Mouse (Mus musculus): ENCODE measurements around the gene Ptpn7. TPM values are rescaled to one million over a fixed set of nuclear protein-coding genes. Genes with fewer than 3 reads are reported as not detected.

Gene Ptpn7
- polyA plus RNA-seq, 1 experiment, result 5.4 TPM

GRCm38 (mm10) chr1:135094723-135095122 lies 37.8 kb upstream of the Ptpn7 start:
- TF ChIP-seq CTCF (IDR thresholded peaks at IDR 0.05; ENCODE audit: extremely low read depth, insufficient read length, insufficient replicate concordance, low read depth, low read length), result no peak
- TF ChIP-seq POLR2A (IDR thresholded peaks at IDR 0.05; ENCODE audit: low read depth, low read length), result no peak
- no peaks in the 10 kb centered on the region for H3K27me3 ChIP-seq (ENCODE audit: control insufficient read depth, insufficient read depth, low read length)
- H3K4me1 ChIP-seq (ENCODE audit: control insufficient read depth, insufficient read depth, insufficient read length, low read length), result no peaks in the 10 kb centered on the region
- 61% methylated on average over 7 of the region's 7 CpGs for WGBS
- H3K27ac ChIP-seq (ENCODE audit: insufficient read depth, low read depth, low read length), result no peak overlapping the region
- no peak overlapping the region for H3K4me3 ChIP-seq (ENCODE audit: low read depth, low read length)
- no peaks in the 10 kb centered on the region for H3K36me3 ChIP-seq (ENCODE audit: control insufficient read depth, insufficient read depth, low read length)

DNA sequence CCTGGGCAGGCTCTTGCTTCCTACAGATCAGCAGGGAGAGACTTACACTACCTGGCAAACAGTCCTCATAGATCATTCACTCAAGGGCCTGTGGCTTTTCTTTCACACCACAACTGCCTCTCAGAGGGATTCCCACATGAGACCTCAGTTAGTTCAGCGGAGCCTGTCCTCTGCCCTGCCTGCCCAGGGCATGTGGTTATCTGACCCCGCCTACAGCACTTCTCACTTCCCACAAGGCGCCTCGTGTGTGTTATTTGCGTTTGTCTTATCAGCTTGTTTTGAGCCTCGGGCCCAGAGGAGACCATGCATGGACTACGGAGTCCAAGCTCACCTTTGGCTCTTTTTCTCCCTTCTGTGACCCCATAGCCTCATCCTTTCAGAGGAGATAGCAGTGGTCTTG lies 37.3 kb upstream of the Ptpn7 start:
- no peak for TF ChIP-seq CTCF (IDR thresholded peaks at IDR 0.05; ENCODE audit: extremely low read depth, insufficient read length, insufficient replicate concordance, low read depth, low read length)
- no peak for TF ChIP-seq POLR2A (IDR thresholded peaks at IDR 0.05; ENCODE audit: low read depth, low read length)
- Histone ChIP-seq H3K4me3 (ENCODE audit: low read depth, low read length) (no peak overlapping the region), H3K36me3 (ENCODE audit: control insufficient read depth, insufficient read depth, low read length) (no peaks in the 10 kb centered on the region), H3K4me1 (ENCODE audit: control insufficient read depth, insufficient read depth, insufficient read length, low read length) (no peaks in the 10 kb centered on the region), H3K27ac (ENCODE audit: insufficient read depth, low read depth, low read length) (no peak overlapping the region), H3K27me3 (ENCODE audit: control insufficient read depth, insufficient read depth, low read length) (no peaks in the 10 kb centered on the region)
- 13% methylated on average over 7 of the region's 7 CpGs for WGBS

GRCm38 (mm10) chr1:135096312-135096711 lies 36.2 kb upstream of the Ptpn7 start:
- TF ChIP-seq CTCF (IDR thresholded peaks at IDR 0.05; ENCODE audit: extremely low read depth, insufficient read length, insufficient replicate concordance, low read depth, low read length), result no peak
- TF ChIP-seq POLR2A (IDR thresholded peaks at IDR 0.05; ENCODE audit: low read depth, low read length), result no peak
- Histone ChIP-seq H3K4me3 (ENCODE audit: low read depth, low read length) (no peak overlapping the region), H3K36me3 (ENCODE audit: control insufficient read depth, insufficient read depth, low read length) (no peaks in the 10 kb centered on the region), H3K27ac (ENCODE audit: insufficient read depth, low read depth, low read length) (no peak overlapping the region), H3K4me1 (ENCODE audit: control insufficient read depth, insufficient read depth, insufficient read length, low read length) (no peaks in the 10 kb centered on the region), H3K27me3 (ENCODE audit: control insufficient read depth, insufficient read depth, low read length) (no peaks in the 10 kb centered on the region)
- WGBS, result 84% methylated on average over 11 of the region's 11 CpGs

- 87% methylated on average over 6 of the region's 6 CpGs for whole genome bisulfite sequencing
- H3K27me3 ChIP-seq (ENCODE audit: control insufficient read depth, insufficient read depth, low read length), result no peaks in the 10 kb centered on the region
- no peaks in the 10 kb centered on the region for H3K4me1 ChIP-seq (ENCODE audit: control insufficient read depth, insufficient read depth, insufficient read length, low read length)
- H3K4me3 ChIP-seq (ENCODE audit: low read depth, low read length), result no peak overlapping the region
- no peaks in the 10 kb centered on the region for H3K36me3 ChIP-seq (ENCODE audit: control insufficient read depth, insufficient read depth, low read length)
- no peak for TF ChIP-seq CTCF (IDR thresholded peaks at IDR 0.05; ENCODE audit: extremely low read depth, insufficient read length, insufficient replicate concordance, low read depth, low read length)
- TF ChIP-seq POLR2A (IDR thresholded peaks at IDR 0.05; ENCODE audit: low read depth, low read length), result no peak
- H3K27ac ChIP-seq (ENCODE audit: insufficient read depth, low read depth, low read length), result no peak overlapping the region
These were observed 35.1 kb upstream of the Ptpn7 start for GRCm38 (mm10) chr1:135097441-135097840.

DNA sequence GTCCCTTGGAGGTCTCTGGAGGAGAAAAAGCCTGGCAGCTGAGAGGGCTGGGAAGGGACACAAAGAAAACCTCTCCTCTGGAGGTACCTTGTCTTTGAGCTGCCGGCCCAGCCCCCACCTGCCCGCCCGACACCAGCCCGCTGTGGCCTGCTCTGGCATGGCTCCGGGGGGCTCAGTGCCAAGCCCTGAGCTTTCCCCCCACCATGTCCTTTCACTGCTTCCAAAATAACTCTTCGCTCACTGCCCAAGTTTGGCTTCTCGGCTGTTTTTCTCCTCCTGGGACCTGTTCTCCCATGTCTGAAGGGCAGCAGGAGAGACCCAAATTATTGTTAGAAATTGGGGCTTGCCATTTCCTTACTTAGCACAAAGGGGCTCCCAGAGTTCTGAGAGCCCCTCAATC lies 34.1 kb upstream of the Ptpn7 start:
- H3K27ac ChIP-seq (ENCODE audit: insufficient read depth, low read depth, low read length), result no peak overlapping the region
- WGBS, result 89% methylated on average over 7 of the region's 7 CpGs
- H3K4me1 ChIP-seq (ENCODE audit: control insufficient read depth, insufficient read depth, insufficient read length, low read length), result no peaks in the 10 kb centered on the region
- H3K36me3 ChIP-seq (ENCODE audit: control insufficient read depth, insufficient read depth, low read length), result no peaks in the 10 kb centered on the region
- no peaks in the 10 kb centered on the region for H3K27me3 ChIP-seq (ENCODE audit: control insufficient read depth, insufficient read depth, low read length)
- H3K4me3 ChIP-seq (ENCODE audit: low read depth, low read length), result no peak overlapping the region
- no peak for TF ChIP-seq CTCF (IDR thresholded peaks at IDR 0.05; ENCODE audit: extremely low read depth, insufficient read length, insufficient replicate concordance, low read depth, low read length)
- no peak for TF ChIP-seq POLR2A (IDR thresholded peaks at IDR 0.05; ENCODE audit: low read depth, low read length)

DNA sequence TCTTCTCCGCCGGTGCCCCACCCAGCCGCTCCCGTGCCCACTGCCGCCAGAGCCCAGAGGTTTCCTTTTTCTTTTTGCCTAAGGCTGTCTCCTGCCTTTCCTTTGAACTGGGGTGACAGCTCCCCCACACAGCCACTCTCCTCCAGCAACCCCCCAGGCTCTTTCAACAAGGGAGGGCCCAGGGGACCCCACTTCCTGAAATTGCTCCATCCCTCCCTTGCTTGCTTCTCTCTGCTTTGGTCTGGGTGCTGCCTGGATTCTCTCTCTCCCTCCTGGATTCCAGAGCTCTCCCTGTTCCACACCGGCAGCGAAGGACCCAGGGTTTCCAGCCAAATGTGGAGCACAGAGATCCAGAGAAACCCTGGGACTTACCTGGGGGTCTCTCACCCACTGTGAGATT lies 32.1 kb upstream of the Ptpn7 start:
- WGBS, result 26% methylated on average over 7 of the region's 7 CpGs
- no peak overlapping the region for H3K4me3 ChIP-seq (ENCODE audit: low read depth, low read length)
- no peak overlapping the region for H3K27ac ChIP-seq (ENCODE audit: insufficient read depth, low read depth, low read length)
- H3K36me3 ChIP-seq (ENCODE audit: control insufficient read depth, insufficient read depth, low read length), result no peaks in the 10 kb centered on the region
- no peaks in the 10 kb centered on the region; the same call in 1 of the 2 replicates for H3K4me1 ChIP-seq (ENCODE audit: control insufficient read depth, insufficient read depth, insufficient read length, low read length)
- TF ChIP-seq CTCF (IDR thresholded peaks at IDR 0.05; ENCODE audit: extremely low read depth, insufficient read length, insufficient replicate concordance, low read depth, low read length), result no peak
- no peak for TF ChIP-seq POLR2A (IDR thresholded peaks at IDR 0.05; ENCODE audit: low read depth, low read length)
- H3K27me3 ChIP-seq (ENCODE audit: control insufficient read depth, insufficient read depth, low read length), result peaks cover 17% of the 10 kb centered on the region

DNA sequence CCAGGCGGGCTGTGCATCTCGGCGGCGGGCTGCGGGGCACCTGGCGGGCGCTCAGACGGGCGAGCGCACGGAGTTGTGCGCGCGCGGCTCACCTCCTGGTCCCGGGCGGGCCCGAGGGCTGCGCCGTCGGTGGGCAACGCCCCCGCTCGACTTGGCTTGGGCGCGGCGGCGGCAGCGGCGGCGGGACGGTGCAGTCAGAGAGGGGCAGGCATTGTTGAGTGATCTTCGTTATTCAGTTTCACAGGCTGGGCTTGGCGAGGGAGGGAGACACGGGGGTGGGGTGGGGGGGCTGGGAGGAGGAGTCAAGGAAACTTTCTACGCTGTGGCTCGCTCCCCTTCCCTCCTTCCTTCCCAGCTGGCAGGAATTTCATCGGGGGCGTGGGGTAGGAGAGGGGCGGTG lies 27.4 kb upstream of the Ptpn7 start, which contains the start of gene Lgr6:
TSS of gene Lgr6 (minus strand) at position 153 of the 400 bp plus-strand sequence.
- Histone ChIP-seq H3K36me3 (ENCODE audit: control insufficient read depth, insufficient read depth, low read length) (no peaks in the 10 kb centered on the region), H3K4me1 (ENCODE audit: control insufficient read depth, insufficient read depth, insufficient read length, low read length) (no peaks in the 10 kb centered on the region; the same call in 1 of the 2 replicates), H3K27me3 (ENCODE audit: control insufficient read depth, insufficient read depth, low read length) (peaks cover 22% of the 10 kb centered on the region), H3K27ac (ENCODE audit: insufficient read depth, low read depth, low read length) (no peak within 1 kb of the TSS), H3K4me3 (ENCODE audit: low read depth, low read length) (peak within 1 kb of the TSS; percentile 38)
- no peak for TF ChIP-seq CTCF (IDR thresholded peaks at IDR 0.05; ENCODE audit: extremely low read depth, insufficient read length, insufficient replicate concordance, low read depth, low read length)
- no peak for TF ChIP-seq POLR2A (IDR thresholded peaks at IDR 0.05; ENCODE audit: low read depth, low read length)
- WGBS, result 1% methylated on average over 40 of the region's 40 CpGs

Measured in small intestine, adult 2 months (tissue).